Mouse (Mus musculus): ENCODE measurements at regions not wholly inside any gene's neighbourhood (a gene's known extent, or its start where the extent isn't known, plus 50 kb on each side); places are given as distances from the start of the nearest gene placed in this dataset.

GRCm38 (mm10) chr10:98839963-98840362 is 74.2 kb upstream of the Atp2b1 start:
- no peak for TF ChIP-seq CTCF (IDR thresholded peaks at IDR 0.05; ENCODE audit: borderline replicate concordance, control insufficient read depth, extremely low read depth, insufficient read depth, low read length, poor library complexity)
- no peak for TF ChIP-seq POLR2A (IDR thresholded peaks at IDR 0.05; ENCODE audit: control insufficient read depth, extremely low read depth, insufficient read depth, low read length, poor library complexity)
